Mouse (Mus musculus) large intestine, adult 2 months (tissue): ENCODE measurements around the gene Dock2. TPM values are rescaled to one million over a fixed set of nuclear protein-coding genes. Genes with fewer than 3 reads are reported as not detected.

ENCODE experiments used
- DNase-seq: peaks from one replicate; pipeline ENCODE4 v3.0.0-alpha.2; 2012; ENCODE audit warnings: low read depth, low spot score
- WGBS: fragments of 180-500 bp; shearing (Covaris S2); methylation state at CpG from one replicate; pipeline ENCODE4 v1.1.7; 2018; 5-methylcytosine and 5-hydroxymethylcytosine counted together
- polyA plus RNA-seq: library from polyadenylated mRNA; depleted of rRNA; stranded (reverse); fragments of >200 nt; gene quantifications from 2 replicates; pipeline ENCODE4 v1.2.3, GENCODE M21; 2012

Gene Dock2
- polyA plus RNA-seq, 1 experiment = 3.0 TPM

DNA sequence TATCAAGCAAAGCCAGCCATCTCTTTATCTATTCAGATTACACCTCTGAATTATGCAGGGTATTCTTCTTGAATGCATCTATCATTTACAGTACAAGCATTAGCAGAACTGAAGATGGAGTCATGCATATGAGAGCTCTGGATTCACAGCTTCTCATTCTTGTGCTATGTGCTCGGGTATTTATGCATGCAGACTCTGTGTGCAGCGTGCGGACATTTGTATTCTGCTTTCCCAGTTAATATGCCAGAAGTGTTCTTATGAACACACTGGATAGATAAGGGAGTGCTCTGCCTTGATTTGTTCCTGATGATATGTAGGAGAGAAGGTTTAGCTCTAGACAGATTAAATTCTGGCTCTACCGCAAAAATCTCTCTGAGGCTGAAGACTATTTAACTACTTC, 333.7 kb downstream of the Dock2 start:
- 91% methylated on average over 4 of the region's 4 CpGs for WGBS
- no peak for DNase-seq

DNA sequence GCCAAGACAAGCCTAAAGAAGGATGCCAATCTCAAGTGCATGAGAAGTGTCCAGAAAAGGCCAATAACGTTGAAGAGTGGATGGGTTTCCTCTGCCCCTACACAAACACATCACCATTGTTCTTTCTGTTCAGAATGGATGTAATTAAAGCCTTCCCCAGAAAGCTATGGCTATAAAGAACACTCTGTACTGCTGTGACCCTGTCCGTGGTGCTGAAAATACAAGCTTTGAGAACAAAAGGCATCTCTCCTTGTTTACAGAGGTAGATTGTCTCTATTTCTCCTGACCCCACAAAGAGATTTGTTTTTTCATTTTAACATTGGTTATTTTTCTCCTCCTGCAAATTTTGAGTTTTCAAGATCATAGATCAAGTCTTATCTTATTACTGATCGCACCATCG, 335.8 kb downstream of the Dock2 start:
- DNase-seq = no peak
- 47% methylated on average over 4 of the region's 4 CpGs for WGBS

DNA sequence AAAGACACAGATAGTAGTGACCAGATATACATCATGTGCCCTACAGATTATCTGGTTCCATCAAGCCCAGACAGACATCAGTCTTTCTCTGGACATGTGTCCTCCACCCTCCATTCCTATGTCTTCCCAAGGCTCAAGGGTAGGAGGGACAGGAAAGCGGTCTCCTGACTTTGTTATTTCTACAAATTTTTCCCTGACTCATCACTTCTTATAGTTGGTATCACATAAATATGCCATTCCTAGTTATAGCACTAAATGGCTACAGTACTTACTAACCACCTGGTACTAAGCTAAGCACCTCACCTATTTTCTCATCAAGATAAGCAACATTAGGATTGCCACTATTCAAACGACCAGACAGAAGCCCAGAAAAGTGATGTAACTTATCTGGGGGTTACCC, 345.3 kb downstream of the Dock2 start:
- no peak for DNase-seq
- 37% methylated on average over 2 of the region's 2 CpGs for WGBS

DNA sequence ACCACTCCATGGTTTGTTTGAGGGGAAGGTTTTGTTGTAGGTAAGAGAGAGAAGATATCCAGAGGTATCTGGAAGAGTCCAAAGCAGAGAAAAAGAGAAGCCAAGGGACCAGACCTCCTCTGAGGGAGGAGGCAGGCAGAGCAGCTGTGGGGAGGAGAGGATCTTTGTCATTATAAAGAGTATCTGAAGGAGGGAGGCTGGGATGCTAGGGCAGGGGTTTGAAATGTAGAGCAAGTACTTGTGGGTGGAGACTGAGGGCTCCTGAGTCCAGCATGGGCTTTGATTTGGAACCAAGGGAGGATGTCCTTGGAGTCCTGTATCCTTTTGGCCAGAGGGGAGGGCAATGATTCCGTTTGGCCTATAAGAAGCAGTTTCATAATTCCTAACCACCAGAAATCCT, 346.2 kb downstream of the Dock2 start:
- WGBS = 72% methylated on average over 1 of the region's 1 CpGs

DNA sequence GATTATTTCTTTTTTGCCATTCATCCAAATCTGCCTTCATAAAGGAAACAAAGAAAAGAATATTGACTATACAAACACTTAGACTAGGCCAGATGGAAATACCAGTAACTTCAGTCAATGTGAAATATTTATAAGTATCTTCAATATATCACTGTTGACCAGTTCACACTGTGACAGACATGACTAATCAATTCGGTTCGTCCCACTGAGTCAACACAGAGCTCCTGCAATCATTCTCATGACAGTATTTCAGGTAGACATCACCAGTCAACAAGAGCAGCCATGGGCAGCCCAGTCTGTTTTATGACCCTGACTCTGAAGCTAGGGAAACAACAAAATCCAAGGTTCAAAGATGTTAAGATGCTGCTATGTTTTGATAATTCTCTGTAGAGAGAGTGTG, 351.7 kb downstream of the Dock2 start:
- no peak for DNase-seq
- 69% methylated on average over 2 of the region's 2 CpGs for WGBS

More for the DNA sequence above, 346.2 kb downstream of the Dock2 start:
- DNase-seq = no peak

DNA sequence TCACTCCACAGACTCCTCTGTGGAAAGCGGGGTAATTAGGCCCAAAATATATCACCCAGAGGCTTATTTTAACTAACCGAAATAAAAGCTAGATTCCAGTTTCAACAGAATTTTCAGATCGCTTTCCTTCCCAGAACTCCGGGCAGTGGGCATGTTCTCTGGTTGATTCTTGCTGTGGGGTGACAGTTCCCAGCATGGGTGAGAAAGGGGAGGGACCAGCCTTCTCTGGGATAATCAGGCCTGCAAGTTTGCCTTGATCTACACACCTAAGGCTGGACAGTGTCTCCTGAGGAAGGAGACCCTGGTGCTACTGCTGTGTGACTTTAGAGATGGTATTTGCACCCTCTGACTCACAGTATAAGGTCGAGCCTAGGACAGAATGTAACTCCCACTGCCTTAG, 352.3 kb downstream of the Dock2 start:
- WGBS = 59% methylated on average over 5 of the region's 5 CpGs
- no peak for DNase-seq

DNA sequence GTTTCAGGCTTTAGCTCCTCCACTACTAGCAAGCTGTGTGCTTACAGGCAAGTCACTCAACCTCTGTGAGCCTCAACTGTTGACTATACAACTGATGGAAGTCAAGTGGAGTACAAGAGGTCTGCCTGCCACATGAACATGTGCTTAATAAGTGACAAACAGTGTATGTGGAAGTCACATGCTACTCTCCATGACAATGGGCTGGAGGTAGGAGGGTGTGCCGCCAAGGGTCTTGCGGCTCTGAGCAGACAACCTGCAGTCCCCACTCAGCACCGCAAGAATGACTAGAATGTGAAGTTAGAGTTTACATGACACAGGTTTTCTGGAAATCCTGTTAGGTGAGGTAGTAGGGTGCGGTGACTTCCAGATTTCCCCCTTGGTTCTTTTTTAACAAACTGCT, 352.8 kb downstream of the Dock2 start:
- DNase-seq = no peak
- WGBS = 70% methylated on average over 4 of the region's 4 CpGs

DNA sequence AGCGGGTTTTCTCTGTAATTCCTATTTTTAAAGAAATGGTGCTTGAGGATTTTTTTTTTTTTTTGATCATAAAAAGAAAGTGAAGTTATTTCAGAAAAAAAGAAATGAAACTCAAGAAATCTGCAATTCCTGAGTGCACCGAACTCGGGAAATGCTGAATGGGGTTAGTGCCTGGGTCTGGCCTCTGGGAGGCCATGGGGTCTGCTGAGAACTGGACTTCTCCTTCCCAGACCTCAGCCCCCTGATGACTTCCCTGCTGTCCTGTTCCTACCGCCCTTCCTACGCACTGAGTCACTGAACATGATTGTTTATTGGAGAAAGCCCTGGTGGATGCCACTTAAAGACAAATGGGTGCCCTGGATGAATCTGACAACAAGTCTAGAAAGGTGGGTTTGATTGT, 356.5 kb downstream of the Dock2 start:
- WGBS = 77% methylated on average over 5 of the region's 5 CpGs
- no peak for DNase-seq

DNA sequence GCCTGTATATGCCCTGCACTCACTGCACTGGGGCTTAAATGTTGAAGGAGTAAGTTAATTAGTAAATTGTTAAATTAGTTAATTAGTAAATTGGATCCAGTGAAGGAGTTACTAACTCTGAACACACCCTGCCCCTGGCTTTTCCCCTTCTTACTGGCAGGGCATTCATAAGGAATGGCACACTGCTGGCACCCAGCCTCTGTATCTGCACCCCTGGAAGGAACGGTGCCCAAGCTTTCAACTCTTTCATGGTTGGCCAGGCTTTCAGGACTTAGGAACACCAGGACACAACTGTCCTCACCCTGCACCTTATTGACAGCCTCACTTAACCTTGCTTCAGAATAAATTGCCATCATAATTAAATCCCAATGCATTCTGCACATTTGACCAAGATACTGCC, 359.1 kb downstream of the Dock2 start:
- DNase-seq = no peak
- WGBS = 89% methylated on average over 1 of the region's 1 CpGs

DNA sequence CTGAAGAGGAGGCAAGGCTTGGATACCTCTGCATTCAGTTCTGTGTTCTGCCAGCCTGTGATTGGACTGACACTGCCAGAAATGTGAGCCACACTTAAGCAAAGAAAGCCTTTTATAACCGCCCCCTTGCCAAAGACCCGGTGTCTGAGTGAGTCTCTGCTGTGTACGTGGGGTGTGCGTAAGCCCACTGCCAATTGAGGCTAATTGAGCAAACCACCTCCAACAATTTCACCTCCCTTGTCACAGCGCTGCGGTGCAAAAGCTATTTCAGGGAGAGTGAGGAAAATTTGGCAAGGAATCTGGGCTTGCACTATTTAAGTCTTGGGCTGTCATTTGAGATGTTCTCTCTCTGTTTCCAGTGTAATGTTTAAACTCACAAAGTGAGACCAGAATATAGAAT, 362.6 kb downstream of the Dock2 start:
- no peak for DNase-seq
- WGBS = 50% methylated on average over 6 of the region's 6 CpGs

DNA sequence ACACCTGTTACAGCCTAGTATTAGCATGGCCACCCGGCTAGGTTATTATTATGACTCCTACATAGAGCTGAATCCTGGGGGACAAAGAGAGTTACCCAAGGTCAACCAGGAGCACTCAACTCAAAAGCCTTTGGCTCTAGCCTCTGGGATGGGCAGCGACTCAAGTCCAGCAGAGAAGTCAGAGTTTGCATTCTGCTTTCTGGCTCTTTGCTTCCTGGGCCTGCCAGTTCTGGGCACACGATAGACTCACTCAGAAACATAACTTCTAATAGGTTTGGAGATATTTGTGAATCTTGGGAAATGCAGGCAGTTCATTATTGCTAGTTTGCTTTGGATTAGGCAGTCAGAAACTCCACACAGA, 367.1 kb downstream of the Dock2 start:
- DNase-seq = no peak
- WGBS = 80% methylated on average over 3 of the region's 3 CpGs

DNA sequence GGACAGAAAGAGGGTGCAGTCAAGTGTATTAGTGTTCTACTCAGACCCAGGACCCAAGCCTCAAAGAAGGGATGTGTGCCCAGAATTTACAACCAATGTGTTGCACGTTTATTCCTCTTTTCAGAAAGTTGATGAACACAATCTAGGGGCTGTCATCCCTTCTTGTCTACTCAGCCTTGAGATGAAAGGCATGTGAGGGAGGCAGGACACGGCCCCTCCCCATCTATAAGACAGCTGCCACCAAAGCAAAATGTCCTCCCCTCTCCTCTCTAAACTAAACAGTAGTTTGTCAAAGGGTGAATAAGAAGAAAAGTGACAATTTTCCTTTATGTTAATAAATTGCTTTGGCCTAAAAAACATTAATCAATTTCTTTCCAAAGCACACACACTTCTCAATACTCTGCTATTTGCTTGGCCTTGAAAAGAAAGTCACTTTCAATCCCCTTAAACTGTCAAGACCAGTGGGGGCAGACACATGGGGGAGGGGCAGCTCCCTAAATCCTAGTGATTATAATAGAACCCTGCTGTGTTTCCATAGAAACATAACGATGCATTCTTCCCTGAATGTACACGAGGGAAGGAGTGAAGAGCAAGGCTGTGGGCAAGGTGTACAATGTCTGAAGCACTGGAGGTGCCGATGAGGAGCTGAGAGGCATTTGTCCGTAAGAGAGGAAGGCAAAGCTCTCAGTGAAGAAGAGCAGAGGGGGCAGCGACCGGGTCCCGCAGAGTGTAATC, 367.6 kb downstream of the Dock2 start:
- DNase-seq = no peak
- 56% methylated on average over 9 of the region's 9 CpGs for WGBS

DNA sequence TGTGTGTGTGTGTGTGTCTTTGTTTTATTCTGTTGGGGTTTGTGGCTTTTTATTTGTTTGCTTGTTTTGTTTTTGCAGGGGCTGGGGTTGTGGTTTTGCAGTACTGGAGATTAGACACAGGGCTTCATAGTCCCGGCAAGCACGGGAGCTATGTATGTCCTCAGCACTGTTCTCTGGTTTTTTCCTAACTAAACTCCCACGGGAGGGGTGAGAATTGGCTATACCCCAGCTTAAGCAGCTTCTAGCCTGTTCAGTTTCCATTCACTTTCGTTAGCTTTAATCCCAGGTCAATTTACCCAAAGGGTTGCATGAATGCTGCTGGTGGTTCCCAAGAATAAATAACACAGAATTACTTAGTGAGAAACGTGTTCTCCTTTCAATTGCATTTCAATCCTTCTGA, 376.8 kb downstream of the Dock2 start:
- 49% methylated on average over 5 of the region's 5 CpGs for WGBS
- DNase-seq = no peak

DNA sequence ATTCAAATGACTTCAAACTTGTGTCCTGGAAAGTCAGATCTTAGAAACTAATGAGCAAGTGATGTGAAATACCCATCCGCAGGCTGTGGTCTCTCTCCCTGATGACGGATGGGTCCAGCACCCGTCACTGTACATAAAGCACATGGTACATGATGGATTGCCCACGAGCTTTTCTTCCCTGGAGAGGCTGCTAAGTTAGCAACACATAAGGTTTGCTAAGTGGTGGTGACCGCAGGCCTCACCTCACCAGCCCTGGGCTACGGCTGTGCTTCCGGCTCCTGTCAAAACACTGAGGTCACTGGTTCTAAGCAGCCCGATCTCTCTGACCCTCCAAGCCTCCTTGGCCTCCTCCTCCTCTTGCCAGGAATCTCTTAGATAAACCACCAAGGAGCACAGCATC, 377.4 kb downstream of the Dock2 start:
- no peak for DNase-seq
- WGBS = 72% methylated on average over 8 of the region's 8 CpGs

DNA sequence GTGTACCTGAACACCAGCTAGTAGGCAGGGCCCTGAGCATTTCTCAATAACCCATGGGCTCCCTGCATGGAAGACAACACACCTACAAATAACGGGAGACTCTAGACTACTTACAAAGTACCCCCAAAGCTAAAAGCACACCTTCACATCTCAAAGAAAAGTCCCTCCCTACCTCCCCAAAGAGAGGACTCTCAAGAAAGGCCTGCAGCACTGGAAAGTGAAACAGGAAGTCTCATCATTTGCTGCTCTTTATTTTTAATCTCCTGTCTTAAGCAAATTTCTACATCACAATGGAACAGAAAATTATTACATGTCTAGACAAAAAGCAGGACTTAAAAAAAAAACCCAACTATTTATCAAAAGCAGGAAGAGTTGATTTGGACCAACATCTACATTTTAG, 378.4 kb downstream of the Dock2 start:
- DNase-seq = no peak
- WGBS = 74% methylated on average over 1 of the region's 1 CpGs

DNA sequence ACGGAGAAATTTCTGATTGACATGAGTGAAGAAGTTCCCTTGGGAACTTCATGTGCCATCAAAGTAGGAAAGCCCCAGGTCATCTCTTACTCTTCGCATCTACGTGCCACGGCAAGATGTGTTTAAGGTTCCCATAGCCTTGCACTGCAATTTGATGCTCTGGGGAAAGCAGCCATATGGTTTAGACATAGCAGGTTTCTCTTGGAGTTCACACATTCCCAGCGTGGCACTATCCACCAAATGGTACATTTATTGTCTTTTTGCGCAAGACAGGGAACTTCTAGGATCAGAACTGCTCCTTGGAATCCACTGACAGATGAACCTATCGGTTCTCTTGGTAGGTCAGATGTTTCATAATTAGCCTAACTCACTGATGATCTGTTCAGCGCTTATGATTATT, 382.3 kb downstream of the Dock2 start:
- DNase-seq = no peak
- 88% methylated on average over 8 of the region's 8 CpGs for WGBS

DNA sequence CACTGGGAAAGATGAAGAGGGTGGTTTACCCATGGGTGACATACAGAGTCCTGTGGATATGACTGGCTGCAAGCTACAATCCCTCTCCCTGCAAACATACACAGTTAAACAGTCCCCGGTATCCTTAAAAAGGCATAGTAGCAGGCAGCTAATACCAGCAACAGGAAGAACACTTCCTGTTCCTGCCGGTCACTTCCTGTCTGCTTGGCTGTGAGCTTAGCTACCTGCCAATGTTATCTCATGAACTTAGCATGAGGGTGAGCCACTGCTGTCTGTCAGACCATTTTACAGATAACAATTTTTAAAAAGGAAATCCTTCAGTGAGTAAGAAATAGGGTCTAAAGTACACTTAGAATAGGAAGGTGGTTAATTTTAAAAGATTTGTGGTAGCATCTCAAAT, 385.1 kb downstream of the Dock2 start:
- no peak for DNase-seq
- WGBS = 85% methylated on average over 2 of the region's 2 CpGs

DNA sequence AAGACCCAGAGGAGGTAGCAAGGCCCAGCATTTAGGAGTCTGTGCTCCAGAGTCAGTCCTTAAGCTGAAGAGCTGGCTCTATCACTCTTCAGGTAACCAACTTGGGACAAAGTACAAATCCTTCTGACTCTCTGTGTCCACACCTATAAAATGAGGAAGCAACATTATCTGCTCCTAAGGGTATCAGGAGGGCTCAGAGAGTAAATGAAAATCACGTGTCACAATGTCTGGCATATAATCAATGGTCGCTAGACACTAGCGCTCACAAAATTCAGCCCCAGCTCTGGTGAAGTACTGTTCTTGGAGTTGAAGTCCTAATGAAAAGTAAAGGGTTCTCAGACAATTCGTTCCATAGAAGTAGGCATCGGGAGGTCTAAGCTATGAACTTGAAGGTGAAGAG, 386.0 kb downstream of the Dock2 start:
- no peak for DNase-seq
- WGBS = 83% methylated on average over 5 of the region's 5 CpGs

DNA sequence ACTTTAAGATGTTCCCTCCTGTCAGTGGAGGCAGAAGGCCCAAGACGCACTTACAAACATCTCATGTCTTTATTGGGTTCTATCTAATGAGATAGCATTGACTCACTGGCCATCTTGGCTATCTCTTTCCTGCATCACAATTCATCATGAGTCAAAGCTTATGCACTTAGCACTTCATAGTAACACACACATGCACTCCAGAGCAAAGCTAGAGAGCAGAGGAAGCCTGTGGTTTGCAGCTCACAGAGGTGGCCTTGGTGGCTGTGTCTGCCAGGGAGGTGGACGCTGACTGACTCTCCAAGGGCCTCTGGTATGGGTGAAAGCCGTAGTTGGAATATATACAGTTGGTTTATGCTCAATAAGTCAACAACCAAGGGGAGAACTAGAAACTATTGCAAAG, 387.9 kb downstream of the Dock2 start:
- no peak for DNase-seq
- 73% methylated on average over 3 of the region's 3 CpGs for WGBS

DNA sequence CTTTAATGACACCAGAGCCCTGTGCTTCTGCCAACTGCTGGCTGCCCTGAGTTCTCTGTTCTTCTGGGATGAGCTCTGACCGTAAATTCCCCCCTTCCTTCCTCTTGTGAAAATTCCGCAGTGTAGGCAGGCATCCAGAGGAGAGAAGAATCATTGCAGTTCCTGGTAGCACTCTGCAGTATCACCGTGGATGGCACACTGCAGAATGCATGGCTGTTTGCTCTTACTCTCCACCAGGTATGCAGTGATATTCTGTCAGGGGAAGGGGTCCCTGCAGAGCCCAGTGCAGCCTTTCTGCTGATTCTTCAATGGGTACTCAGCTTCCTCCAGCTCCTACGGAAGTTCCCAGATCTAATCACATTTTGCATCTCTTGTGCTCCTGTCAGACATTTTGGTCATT, 391.6 kb downstream of the Dock2 start:
- 34% methylated on average over 4 of the region's 4 CpGs for WGBS
- DNase-seq = no peak

DNA sequence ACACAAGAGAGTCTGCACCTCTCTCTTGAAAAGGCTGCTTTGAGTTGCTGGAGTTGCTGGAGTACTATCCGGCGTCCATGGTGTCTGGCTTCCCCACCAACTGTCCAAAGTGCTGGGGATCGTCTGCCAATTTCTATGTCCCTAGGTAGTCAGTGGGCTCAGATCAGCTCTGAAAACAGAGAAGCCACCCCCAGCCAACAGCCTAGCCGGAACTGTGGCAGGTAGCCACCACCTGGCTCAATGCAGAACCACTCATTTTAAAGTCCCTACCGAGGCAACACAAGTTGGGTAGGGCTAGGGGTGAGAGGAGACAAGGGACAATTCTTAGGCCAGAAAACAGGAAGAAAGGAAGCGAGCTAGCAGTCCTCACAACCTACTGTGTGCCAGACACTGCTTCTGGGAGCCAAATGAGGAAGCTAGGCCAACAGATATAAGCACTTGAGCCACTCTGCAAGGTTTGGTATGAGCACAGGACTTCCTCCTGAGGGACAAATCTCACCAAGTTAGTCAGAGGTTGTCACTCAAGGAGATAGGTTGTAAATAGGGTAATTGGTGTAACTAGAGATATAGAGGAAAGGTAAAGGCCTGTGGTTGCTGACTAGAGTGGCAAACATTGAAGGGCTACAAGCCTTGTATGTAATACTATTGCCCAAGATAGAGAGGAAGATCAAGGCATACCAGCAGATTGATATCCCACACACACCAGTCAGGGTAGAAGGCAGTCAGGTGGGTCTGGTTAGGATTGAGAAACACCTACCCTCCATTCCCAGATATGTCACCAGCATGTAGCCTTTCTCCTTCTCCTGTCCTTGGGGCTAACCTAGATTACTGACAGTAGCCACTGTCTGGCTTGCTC, 394.2 kb downstream of the Dock2 start:
- no peak for DNase-seq
- 75% methylated on average over 6 of the region's 6 CpGs for WGBS
